Mouse (Mus musculus) intestine, embryonic 16.5 days (tissue): ENCODE measurements around the gene Pde12. TPM values are rescaled to one million over a fixed set of nuclear protein-coding genes. Genes with fewer than 3 reads are reported as not detected.

Experiments
- ATAC-seq: fragments of 200-750 bp; cut with Nextera tagmentation; 2 replicates; pipeline ENCODE4 v1.8.0; 2017; ENCODE audit warnings: moderate TSS enrichment, moderate library complexity
- H3K27ac ChIP-seq: fragments of 300-500 bp; sonication (generic); 2 replicates; pipeline ENCODE4 v1.5.1; 2014; ENCODE audit warnings: mild to moderate bottlenecking, low read length
- H3K27me3 ChIP-seq: fragments of 300-500 bp; sonication (generic); replicated peaks from 2 replicates; pipeline ENCODE4 v1.6.1; 2014; ENCODE audit warnings: low read length, control low read depth, mixed read lengths; ENCODE audit not compliant: control insufficient read depth, insufficient read depth
- H3K36me3 ChIP-seq: fragments of 300-500 bp; sonication (generic); 2 replicates; pipeline ENCODE4 v1.6.1; 2014; ENCODE audit warnings: low read length, control low read depth; ENCODE audit not compliant: control insufficient read depth, insufficient read depth
- H3K4me1 ChIP-seq: fragments of 300-500 bp; sonication (generic); 2 replicates; pipeline ENCODE4 v1.6.1; 2014; ENCODE audit warnings: low read length, control low read depth, mixed read lengths; ENCODE audit not compliant: control insufficient read depth, insufficient read depth
- H3K4me2 ChIP-seq: fragments of 300-500 bp; sonication (generic); 2 replicates; pipeline ENCODE4 v1.6.1; 2014; ENCODE audit warnings: low read depth, low read length, control low read depth
- H3K4me3 ChIP-seq: fragments of 300-500 bp; sonication (generic); 2 replicates; pipeline ENCODE4 v1.5.1; 2014; ENCODE audit warnings: mild to moderate bottlenecking, low read length
- H3K9ac ChIP-seq: fragments of 300-500 bp; sonication (generic); 2 replicates; pipeline ENCODE4 v1.6.1; 2014; ENCODE audit warnings: low read depth, low read length
- H3K9me3 ChIP-seq: fragments of 300-500 bp; sonication (generic); 2 replicates; pipeline ENCODE4 v1.6.1; 2016; ENCODE audit warnings: low read length, control low read depth; ENCODE audit not compliant: control insufficient read depth
- WGBS: fragments of 180-500 bp; shearing (Covaris S2); extraction: QIAGEN DNeasy Blood & Tissue Kit; methylation state at CpG from one replicate; pipeline ENCODE4 v1.1.7; 2014; 5-methylcytosine and 5-hydroxymethylcytosine counted together
- microRNA-seq: library from miRNA; unstranded; fragments of <30 nt; microRNA quantifications from one replicate; pipeline ENCODE4, GENCODE M21; 2016
- polyA plus RNA-seq: library from polyadenylated mRNA; unstranded; fragments of >200 nt; fragmentation: Nextera tagmentation; extraction: Ambion mirVana; gene quantifications from 2 replicates; pipeline ENCODE4 v1.2.1, GENCODE M21; 2015

Pde12 gene
- polyA plus RNA-seq, 1 experiment from 2014 or later = 9.8 TPM

- Histone ChIP-seq H3K4me1 (no peaks in the 10 kb centered on the region; the same call in 1 of the 2 replicates), H3K27me3 (no peaks in the 10 kb centered on the region), H3K9ac (peak overlapping the region; percentile 72), H3K4me2 (peak overlapping the region; percentile 57), H3K9me3 (no peaks in the 10 kb centered on the region), H3K36me3 (no peaks in the 10 kb centered on the region), H3K4me3 (peak overlapping the region; percentile 85), H3K27ac (peak overlapping the region; percentile 90)
- 21% methylated on average over 17 of the region's 17 CpGs for WGBS
- ATAC-seq = peak; percentile 21
Measured at GRCm38 (mm10) chr14:26637025-26637850, 32.4 kb downstream of the Pde12 start.

DNA sequence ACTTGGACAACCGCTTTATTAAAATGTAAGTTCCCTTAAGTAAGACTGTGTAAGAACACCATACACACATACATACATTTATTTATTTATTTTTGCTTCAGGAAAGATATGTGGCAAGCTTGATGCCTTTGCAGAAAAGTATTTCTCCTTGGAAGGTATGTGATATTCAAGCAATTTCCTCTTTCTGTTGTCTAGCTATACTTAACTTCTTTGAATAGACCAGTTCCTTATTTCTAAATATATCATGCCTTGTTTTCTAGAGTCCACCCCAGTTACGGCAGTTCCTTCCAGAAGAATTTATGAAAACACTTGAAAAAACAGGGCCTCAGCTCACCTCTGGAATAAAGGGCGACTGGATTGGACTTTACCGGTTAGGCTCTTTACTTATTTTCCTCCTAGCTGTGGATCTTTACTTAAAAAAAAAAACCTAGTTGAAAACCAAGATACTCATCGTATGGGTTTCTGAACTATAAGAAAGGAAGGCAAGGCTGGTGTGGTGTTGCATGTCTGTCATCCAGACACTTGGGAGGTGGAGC is 43.0 kb downstream of the Pde12 start:
- Histone ChIP-seq H3K9ac (no peak overlapping the region), H3K4me3 (no peak overlapping the region), H3K27me3 (no peaks in the 10 kb centered on the region), H3K9me3 (no peaks in the 10 kb centered on the region), H3K4me1 (no peaks in the 10 kb centered on the region), H3K27ac (no peak overlapping the region), H3K36me3 (peaks cover 10% of the 10 kb centered on the region), H3K4me2 (no peak overlapping the region)
- WGBS = 92% methylated on average over 5 of the region's 5 CpGs
- no peak for ATAC-seq

GRCm38 (mm10) chr14:26625301-26625700 is 44.4 kb downstream of the Pde12 start:
- H3K9ac ChIP-seq = no peak overlapping the region

GRCm38 (mm10) chr14:26610689-26611088 is 59.0 kb downstream of the Pde12 start:
- Histone ChIP-seq H3K27me3 (no peaks in the 10 kb centered on the region), H3K27ac (no peak overlapping the region), H3K36me3 (peaks cover 3% of the 10 kb centered on the region), H3K4me3 (no peak overlapping the region), H3K9me3 (no peaks in the 10 kb centered on the region), H3K9ac (no peak overlapping the region), H3K4me1 (no peaks in the 10 kb centered on the region), H3K4me2 (no peak overlapping the region)
- 91% methylated on average over 4 of the region's 4 CpGs for whole genome bisulfite sequencing
- ATAC-seq = no peak

More at GRCm38 (mm10) chr14:26625301-26625700, 44.4 kb downstream of the Pde12 start:
- ATAC-seq = no peak
- no peaks in the 10 kb centered on the region for H3K27me3 ChIP-seq
- 79% methylated on average over 4 of the region's 4 CpGs for WGBS
- H3K4me1 ChIP-seq = no peaks in the 10 kb centered on the region
- no peak overlapping the region for H3K4me2 ChIP-seq
- H3K9me3 ChIP-seq = no peaks in the 10 kb centered on the region
- no peak overlapping the region for H3K27ac ChIP-seq
- H3K36me3 ChIP-seq = peaks cover 15% of the 10 kb centered on the region
- no peak overlapping the region for H3K4me3 ChIP-seq

Small RNA genes lying within 50 kb of the gene (microRNA-seq; reads per million reads assigned to microRNA genes)
- gene Mir7672 = not detected

Other genes with a start within 250 kb of the Pde12 start
- gene Slmap, start 135.0 kb downstream of the Pde12 start, polyA plus RNA-seq = 40.4 and 42.7 TPM in 2 replicates
- 21.6 and 22.9 TPM in 2 replicates for gene Dennd6a, start 96.0 kb downstream of the Pde12 start, polyA plus RNA-seq
- gene Arf4, start 31.8 kb downstream of the Pde12 start, polyA plus RNA-seq = 615 and 619 TPM in 2 replicates
- gene Dnah12, start 23.4 kb upstream of the Pde12 start, polyA plus RNA-seq = 0.06 and 0.07 TPM in 2 replicates
- not detected in 2 replicates for gene Asb14, start 224.7 kb upstream of the Pde12 start, polyA plus RNA-seq